ENCODE assay signal across 21 mouse cellular contexts in the genomic region with DNA sequence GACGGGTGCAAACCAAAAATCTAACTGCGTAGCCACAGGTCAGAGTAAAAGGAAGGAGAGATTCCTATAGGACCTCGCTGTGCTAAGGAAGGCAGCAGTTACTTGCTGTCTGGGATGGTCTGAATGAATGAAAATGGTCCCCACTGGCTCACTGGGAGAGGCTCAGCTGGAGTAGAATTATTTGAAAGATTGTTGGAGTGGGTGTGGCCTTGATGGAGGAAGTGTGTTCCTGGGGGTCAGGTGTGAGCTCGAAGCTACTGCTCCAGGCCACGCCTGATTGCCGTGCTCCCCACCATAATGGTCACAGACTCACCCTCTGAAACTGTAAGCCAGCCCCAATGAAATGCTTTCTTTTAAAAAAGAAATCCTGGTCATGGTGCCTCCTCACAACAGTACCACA. TPM values are rescaled to one million over a fixed set of nuclear protein-coding genes. Genes with fewer than 3 reads are reported as not detected.
DNase-seq lines count a peak whose midpoint lies in the region; ATAC-seq and TF ChIP-seq lines count a peak whose summit lies in the region.
"Had no signal": no experiment of that assay in that cellular context is flagged by ENCODE, and none has a peak within 500 bp of the region (broad histone marks: within the 10 kb centered on the region; RNA-seq: fewer than 3 reads in every experiment).

No protein-coding gene starts in this region.

- peaks cover 12% of the 10 kb centered on the region for H3K4me1 ChIP-seq in limb, embryonic 12.5 days (replicated peaks)
- H3K4me1 ChIP-seq in limb, embryonic 10.5 days: no peaks in the 10 kb centered on the region
- peaks cover 7 to 14% of the 10 kb centered on the region in 2 experiments; a peak in 2 of 4 replicates for H3K4me1 ChIP-seq in ES-E14 (ENCODE audit: control insufficient read depth in 2 of 2, insufficient read depth in 2 of 2, low read length in 2 of 2, poor library complexity in 1 of 2)
- peaks cover 31% of the 10 kb centered on the region for H3K4me1 ChIP-seq in stomach, embryonic 14.5 days (ENCODE audit: control insufficient read depth, insufficient read depth, low read length)
- H3K4me1 ChIP-seq in forebrain, embryonic 12.5 days: peaks cover 6% of the 10 kb centered on the region; the same call in 1 of the 2 replicates
- H3K4me1 ChIP-seq: forebrain, embryonic 15.5 days had no signal

- no peak for DNase-seq in limb, embryonic 10.5 days (ENCODE audit: low spot score)
- no peak for DNase-seq in ES-E14 (ENCODE audit: low read depth, low spot score)
- no peak for DNase-seq in cerebellum, postnatal 14 days
- no peak for DNase-seq in layer of hippocampus, adult 11-12 months (ENCODE audit: low spot score)
- DNase-seq: adrenal gland, postnatal 10 days; cerebellum, adult 18-20 months; kidney, postnatal 4 days; left cerebral cortex, postnatal 4 days; liver, postnatal 0 days; right cerebral cortex, adult 18-20 months; thymus, postnatal 14 days had no signal

- no peak overlapping the region for H3K4me2 ChIP-seq in limb, embryonic 12.5 days
- no peak overlapping the region for H3K4me2 ChIP-seq in stomach, embryonic 14.5 days (replicated peaks; ENCODE audit: low read depth, low read length)
- H3K4me2 ChIP-seq in forebrain, embryonic 12.5 days: no peak overlapping the region
- H3K4me2 ChIP-seq: forebrain, embryonic 15.5 days; hindbrain, embryonic 15.5 days; liver, embryonic 11.5 days; neural tube, embryonic 15.5 days had no signal

- no peaks in the 10 kb centered on the region for H3K9me3 ChIP-seq in limb, embryonic 12.5 days
- no peaks in the 10 kb centered on the region for H3K9me3 ChIP-seq in limb, embryonic 10.5 days (replicated peaks)
- H3K9me3 ChIP-seq in ES-E14 (ENCODE audit: control insufficient read depth, insufficient read depth, low read depth, low read length): no peaks in the 10 kb centered on the region
- H3K9me3 ChIP-seq in stomach, embryonic 14.5 days (ENCODE audit: control insufficient read depth, low read depth, low read length): no peaks in the 10 kb centered on the region
- H3K9me3 ChIP-seq in forebrain, embryonic 12.5 days: no peaks in the 10 kb centered on the region
- H3K9me3 ChIP-seq: forebrain, embryonic 15.5 days; hindbrain, embryonic 15.5 days; neural tube, embryonic 15.5 days had no signal

- H3K9ac ChIP-seq in limb, embryonic 12.5 days (replicated peaks): no peak overlapping the region
- H3K9ac ChIP-seq in ES-E14 (ENCODE audit: insufficient read depth, low read depth, low read length, poor library complexity, severe bottlenecking): no peak overlapping the region; the same call in 1 of the 2 replicates
- H3K9ac ChIP-seq in stomach, embryonic 14.5 days (replicated peaks; ENCODE audit: low read depth, low read length): no peak overlapping the region; the same call in 1 of the 2 replicates
- no peak overlapping the region for H3K9ac ChIP-seq in forebrain, embryonic 12.5 days
- H3K9ac ChIP-seq: forebrain, embryonic 15.5 days; hindbrain, embryonic 15.5 days; liver, postnatal 0 days; neural tube, embryonic 15.5 days had no signal

- ATAC-seq in limb, embryonic 12.5 days (ENCODE audit: insufficient number of reproducible peaks, insufficient read depth, low FRiP score, low TSS enrichment, low read depth): no peak
- peak; percentile 51; the same call in 1 of the 2 replicates for ATAC-seq in stomach, embryonic 14.5 days (ENCODE audit: insufficient number of reproducible peaks, insufficient read depth, low FRiP score, low read depth)
- ATAC-seq in forebrain, embryonic 12.5 days (ENCODE audit: low FRiP score): no peak
- ATAC-seq: forebrain, embryonic 15.5 days; liver, postnatal 0 days; lung, postnatal 0 days had no signal

- no peaks in the 10 kb centered on the region for H3K27me3 ChIP-seq in limb, embryonic 12.5 days
- no peaks in the 10 kb centered on the region for H3K27me3 ChIP-seq in limb, embryonic 10.5 days (ENCODE audit: low read depth, poor library complexity, severe bottlenecking)
- H3K27me3 ChIP-seq in stomach, embryonic 14.5 days (ENCODE audit: control insufficient read depth, insufficient read depth, low read length): no peaks in the 10 kb centered on the region
- no peaks in the 10 kb centered on the region for H3K27me3 ChIP-seq in forebrain, embryonic 12.5 days
- H3K27me3 ChIP-seq: forebrain, embryonic 15.5 days; hindbrain, embryonic 15.5 days; neural tube, embryonic 15.5 days had no signal

- peaks cover 46% of the 10 kb centered on the region for H3K36me3 ChIP-seq in limb, embryonic 12.5 days
- peaks cover 64% of the 10 kb centered on the region for H3K36me3 ChIP-seq in limb, embryonic 10.5 days
- H3K36me3 ChIP-seq in ES-E14 (ENCODE audit: control insufficient read depth, insufficient read depth, low read length, poor library complexity, severe bottlenecking): no peaks in the 10 kb centered on the region
- H3K36me3 ChIP-seq in stomach, embryonic 14.5 days (ENCODE audit: control insufficient read depth, insufficient read depth, low read length): peaks cover 7% of the 10 kb centered on the region; the same call in 1 of the 2 replicates
- peaks cover 36% of the 10 kb centered on the region for H3K36me3 ChIP-seq in forebrain, embryonic 12.5 days (replicated peaks)

- 0 out of 2 replicates have a peak overlapping the region, but pooled peaks have one; percentile 17 for H3K27ac ChIP-seq in limb, embryonic 12.5 days
- H3K27ac ChIP-seq in limb, embryonic 10.5 days: no peak overlapping the region
- H3K27ac ChIP-seq in ES-E14 (ENCODE audit: insufficient read depth, low read depth, low read length, poor library complexity, severe bottlenecking): peak overlapping the region; percentile 59
- H3K27ac ChIP-seq in stomach, embryonic 14.5 days (ENCODE audit: low read length): peak overlapping the region; percentile 28; the same call in 1 of the 2 replicates
- no peak overlapping the region for H3K27ac ChIP-seq in forebrain, embryonic 12.5 days
- H3K27ac ChIP-seq: forebrain, embryonic 15.5 days; heart, embryonic 10.5 days; hindbrain, embryonic 15.5 days; macrophage; neural tube, embryonic 15.5 days had no signal

- in situ Hi-C loops in ES-E14 (cut with MboI; ENCODE audit: low sequenced_read_pairs in 2 of 2, unreplicated experiment in 2 of 2): no loop called here

- H3K4me3 ChIP-seq in limb, embryonic 12.5 days (replicated peaks): no peak overlapping the region
- H3K4me3 ChIP-seq in limb, embryonic 10.5 days: no peak overlapping the region
- H3K4me3 ChIP-seq in ES-E14 (ENCODE audit: insufficient read depth in 1 of 2, low read depth in 1 of 2, low read length in 2 of 2, poor library complexity in 1 of 2, severe bottlenecking in 1 of 2): no peak overlapping the region
- H3K4me3 ChIP-seq in stomach, embryonic 14.5 days (ENCODE audit: low read depth, low read length): no peak overlapping the region
- no peak overlapping the region for H3K4me3 ChIP-seq in forebrain, embryonic 12.5 days (replicated peaks)
- H3K4me3 ChIP-seq: forebrain, embryonic 15.5 days; heart, embryonic 10.5 days; hindbrain, embryonic 15.5 days; neural tube, embryonic 15.5 days had no signal

- 90% methylated on average over 6 of the region's 6 CpGs for WGBS in limb, embryonic 12.5 days
- 93% methylated on average over 6 of the region's 6 CpGs for whole genome bisulfite sequencing in limb, embryonic 10.5 days
- 67% methylated on average over 6 of the region's 6 CpGs for WGBS in stomach, embryonic 14.5 days
- 91% methylated on average over 6 of the region's 6 CpGs for WGBS in forebrain, embryonic 12.5 days

TF ChIP-seq in ES-E14, 5 proteins besides CTCF, POLR2A, EP300 and RAD21:
- TF ChIP-seq ZNF384 (IDR thresholded peaks at IDR 0.05; ENCODE audit: low read depth, low read length) (no peak), HCFC1 (IDR thresholded peaks at IDR 0.05; ENCODE audit: borderline replicate concordance, insufficient read depth, low read length) (no peak), ZC3H11A (IDR thresholded peaks at IDR 0.05; ENCODE audit: borderline replicate concordance, low read depth, low read length) (no peak), CHD2 (IDR thresholded peaks at IDR 0.05; ENCODE audit: low read depth, low read length) (no peak), MAFK (IDR thresholded peaks at IDR 0.05; ENCODE audit: insufficient read depth, low read depth, low read length) (no peak)
TF ChIP-seq in ES-E14: peak in this region for 0.

RNA-seq across cellular contexts. Expression of a gene that starts 9.8 kb away (rescaled TPM):
- 121 and 126 TPM in 2 replicates for polyA plus RNA-seq in limb, embryonic 12.5 days (2016; fragmentation: Nextera tagmentation; extraction: Ambion mirVana)
- polyA plus RNA-seq in limb, embryonic 10.5 days (2016; fragmentation: Nextera tagmentation; extraction: Ambion mirVana): 83.6 and 109 TPM in 2 replicates
- total RNA-seq in ES-E14 (2012; rRNA removed): 34.2 and 56.2 TPM in 2 replicates
- 158 and 159 TPM in 2 replicates for polyA plus RNA-seq in stomach, embryonic 14.5 days (2014; fragmentation: Nextera tagmentation; extraction: Ambion mirVana)
- 100 and 101 TPM in 2 replicates for polyA plus RNA-seq in forebrain, embryonic 12.5 days (2016; fragmentation: Nextera tagmentation; extraction: Ambion mirVana)

RNA-seq across cellular contexts. Expression of a gene that starts 55.7 kb away (rescaled TPM):
- polyA plus RNA-seq in limb, embryonic 12.5 days (2016; fragmentation: Nextera tagmentation; extraction: Ambion mirVana): 57.4 and 57.8 TPM in 2 replicates
- 53.4 and 64.7 TPM in 2 replicates for polyA plus RNA-seq in limb, embryonic 10.5 days (2016; fragmentation: Nextera tagmentation; extraction: Ambion mirVana)
- total RNA-seq in ES-E14 (2012; rRNA removed): 57.1 and 57.6 TPM in 2 replicates
- polyA plus RNA-seq in stomach, embryonic 14.5 days (2014; fragmentation: Nextera tagmentation; extraction: Ambion mirVana): 77.4 and 97.3 TPM in 2 replicates
- polyA plus RNA-seq in forebrain, embryonic 12.5 days (2016; fragmentation: Nextera tagmentation; extraction: Ambion mirVana): 39.6 and 43.9 TPM in 2 replicates

Comparison
In these comparisons a context has a peak if more than half of its experiments do, and no peak if none do; other contexts are left out.
1. H3K27ac ChIP-seq: peak in limb, embryonic 12.5 days (single experiment), ES-E14 (single experiment) and stomach, embryonic 14.5 days (single experiment); none in limb, embryonic 10.5 days (single experiment) and forebrain, embryonic 12.5 days (single experiment).